Mouse (Mus musculus) G1E (cell line): ENCODE data around the gene Csf3.

Source experiments
- CTCF ChIP-seq: IDR thresholded peaks from 2 replicates; pipeline ENCODE4 v1.5.1; 2012; ENCODE audit warnings: low read depth, low read length, inconsistent platforms, mixed read lengths
- POLR2AphosphoS5 ChIP-seq: IDR thresholded peaks from 2 replicates; pipeline ENCODE4 v1.6.1; 2012; ENCODE audit warnings: low read depth, low read length, inconsistent platforms; ENCODE audit not compliant: insufficient replicate concordance
- TAL1 ChIP-seq: conservative IDR thresholded peaks from 2 replicates; pipeline ENCODE4 v1.6.1; 2012; ENCODE audit warnings: low read depth, low read length, inconsistent platforms, mixed read lengths

- TF ChIP-seq CTCF (no peak), POLR2AphosphoS5 (no peak), TAL1 (no peak)
Measured at GRCm38 (mm10) chr11:98672482-98672881, 28.6 kb upstream of the Csf3 start.
